Mouse (Mus musculus) stomach, postnatal 0 days (tissue): ENCODE data around the gene Armcx6. TPM values are rescaled to one million over a fixed set of nuclear protein-coding genes. Genes with fewer than 3 reads are reported as not detected.
A peak's percentile ranks its signal among the peaks of the same experiment; 100 is the strongest.

Source experiments
- ATAC-seq: fragments of 200-750 bp; cut with Nextera tagmentation; 2 replicates; pipeline ENCODE4 v1.8.0; 2017; ENCODE audit not compliant: low FRiP score, low TSS enrichment
- DNase-seq: peaks from one replicate; pipeline ENCODE4 v3.0.0-alpha.2; 2016; ENCODE audit warnings: low spot score
- H3K27ac ChIP-seq: fragments of 300-500 bp; sonication (generic); replicated peaks from 2 replicates; pipeline ENCODE4 v1.5.1; 2014; ENCODE audit warnings: mild to moderate bottlenecking, control low read depth
- H3K27me3 ChIP-seq: fragments of 300-500 bp; sonication (generic); 2 replicates; pipeline ENCODE4 v1.6.1; 2014; ENCODE audit warnings: low read length; ENCODE audit not compliant: control insufficient read depth, insufficient read depth
- H3K36me3 ChIP-seq: fragments of 300-500 bp; sonication (generic); 2 replicates; pipeline ENCODE4 v1.6.1; 2014; ENCODE audit warnings: low read length, mixed read lengths; ENCODE audit not compliant: control insufficient read depth, insufficient read depth
- H3K4me1 ChIP-seq: fragments of 300-500 bp; sonication (generic); replicated peaks from 2 replicates; pipeline ENCODE4 v1.6.1; 2014; ENCODE audit warnings: antibody characterized with exemption; ENCODE audit not compliant: control insufficient read depth, insufficient read depth
- H3K4me2 ChIP-seq: fragments of 300-500 bp; sonication (generic); replicated peaks from 2 replicates; pipeline ENCODE4 v1.6.1; 2014; ENCODE audit warnings: low read depth, mild to moderate bottlenecking, control low read depth, moderate library complexity
- H3K4me3 ChIP-seq: fragments of 300-500 bp; sonication (generic); 2 replicates; pipeline ENCODE4 v1.5.1; 2014; ENCODE audit warnings: low read depth, low read length, control low read depth
- H3K9ac ChIP-seq: fragments of 300-500 bp; sonication (generic); 2 replicates; pipeline ENCODE4 v1.6.1; 2014; ENCODE audit warnings: mild to moderate bottlenecking, low read length, control low read depth, mixed read lengths
- H3K9me3 ChIP-seq: fragments of 300-500 bp; sonication (generic); 2 replicates; pipeline ENCODE4 v1.6.1; 2016; ENCODE audit warnings: low read length; ENCODE audit not compliant: control insufficient read depth
- CTCF ChIP-seq: IDR thresholded peaks from 2 replicates; pipeline ENCODE4 v1.5.1; 2016; ENCODE audit warnings: antibody characterized with exemption, low read depth, mild to moderate bottlenecking, moderate library complexity
- EP300 ChIP-seq: optimal IDR thresholded peaks from 2 replicates; pipeline ENCODE3; 2016; ENCODE audit warnings: antibody characterized with exemption
- WGBS: fragments of 180-500 bp; shearing (Covaris S2); extraction: QIAGEN DNeasy Blood & Tissue Kit; methylation state at CpG from one replicate; pipeline ENCODE4 v1.1.7; 2014; 5-methylcytosine and 5-hydroxymethylcytosine counted together
- polyA plus RNA-seq: library from polyadenylated mRNA; unstranded; fragments of >200 nt; fragmentation: Nextera tagmentation; extraction: Ambion mirVana; gene quantifications from 2 replicates; pipeline ENCODE4 v1.2.1, GENCODE M21; 2015

Armcx6 gene
- polyA plus RNA-seq, 1 experiment from 2014 or later: 8.7 TPM

- no peak for DNase-seq
- WGBS: 31% methylated on average over 4 of the region's 4 CpGs
- no peak overlapping the region for H3K4me2 ChIP-seq
Measured at GRCm38 (mm10) chrX:134752584-134752983, 1.4 kb upstream of the Armcx6 start.

GRCm38 (mm10) chrX:134751910-134752309 is 693 bp upstream of the Armcx6 start:
- Histone ChIP-seq H3K27ac (no peak overlapping the region), H3K9me3 (no peaks in the 10 kb centered on the region), H3K36me3 (no peaks in the 10 kb centered on the region), H3K4me1 (no peaks in the 10 kb centered on the region), H3K4me3 (no peak overlapping the region), H3K27me3 (no peaks in the 10 kb centered on the region), H3K9ac (no peak overlapping the region), H3K4me2 (no peak overlapping the region)
- DNase-seq: no peak
- no peak for ATAC-seq
- 32% methylated on average over 2 of the region's 2 CpGs for WGBS
- no peak for TF ChIP-seq EP300
- TF ChIP-seq CTCF: no peak

More at GRCm38 (mm10) chrX:134752584-134752983, 1.4 kb upstream of the Armcx6 start:
- Histone ChIP-seq H3K9ac (no peak overlapping the region), H3K9me3 (no peaks in the 10 kb centered on the region), H3K4me3 (no peak overlapping the region), H3K36me3 (no peaks in the 10 kb centered on the region), H3K4me1 (no peaks in the 10 kb centered on the region), H3K27me3 (no peaks in the 10 kb centered on the region), H3K27ac (no peak overlapping the region)
- no peak for ATAC-seq
- no peak for TF ChIP-seq EP300
- TF ChIP-seq CTCF: no peak

GRCm38 (mm10) chrX:134746459-134746858 is 4.8 kb downstream of the Armcx6 start:
- DNase-seq: peak; percentile 38
- peak; percentile 69 for ATAC-seq

GRCm38 (mm10) chrX:134741862-134742261 is 9.4 kb downstream of the Armcx6 start:
- TF ChIP-seq EP300 (no peak), CTCF (no peak)
- Histone ChIP-seq H3K4me3 (no peak overlapping the region), H3K4me2 (no peak overlapping the region), H3K36me3 (no peaks in the 10 kb centered on the region), H3K27ac (no peak overlapping the region), H3K9ac (no peak overlapping the region), H3K9me3 (no peaks in the 10 kb centered on the region), H3K27me3 (no peaks in the 10 kb centered on the region), H3K4me1 (no peaks in the 10 kb centered on the region)
- ATAC-seq (no peak), DNase-seq (no peak)
- 60% methylated on average over 5 of the region's 5 CpGs for WGBS

More at GRCm38 (mm10) chrX:134746459-134746858, 4.8 kb downstream of the Armcx6 start:
- Histone ChIP-seq H3K36me3 (no peaks in the 10 kb centered on the region), H3K27me3 (no peaks in the 10 kb centered on the region), H3K4me2 (no peak overlapping the region), H3K9ac (no peak overlapping the region), H3K4me3 (no peak overlapping the region), H3K9me3 (no peaks in the 10 kb centered on the region), H3K4me1 (no peaks in the 10 kb centered on the region), H3K27ac (no peak overlapping the region)
- WGBS: 20% methylated on average over 5 of the region's 5 CpGs
- TF ChIP-seq CTCF (peak; percentile 81), EP300 (no peak)

- no peaks in the 10 kb centered on the region for H3K9me3 ChIP-seq
- H3K36me3 ChIP-seq: no peaks in the 10 kb centered on the region
- no peak overlapping the region for H3K4me3 ChIP-seq
- TF ChIP-seq EP300: no peak
- no peak for TF ChIP-seq CTCF
- no peak overlapping the region for H3K27ac ChIP-seq
- no peaks in the 10 kb centered on the region for H3K4me1 ChIP-seq
- H3K4me2 ChIP-seq: no peak overlapping the region
- ATAC-seq (no peak), DNase-seq (no peak)
- no peaks in the 10 kb centered on the region for H3K27me3 ChIP-seq
- 61% methylated on average over 4 of the region's 4 CpGs for WGBS
- H3K9ac ChIP-seq: no peak overlapping the region
Measured at GRCm38 (mm10) chrX:134739160-134739559, 12.1 kb downstream of the Armcx6 start.

DNA sequence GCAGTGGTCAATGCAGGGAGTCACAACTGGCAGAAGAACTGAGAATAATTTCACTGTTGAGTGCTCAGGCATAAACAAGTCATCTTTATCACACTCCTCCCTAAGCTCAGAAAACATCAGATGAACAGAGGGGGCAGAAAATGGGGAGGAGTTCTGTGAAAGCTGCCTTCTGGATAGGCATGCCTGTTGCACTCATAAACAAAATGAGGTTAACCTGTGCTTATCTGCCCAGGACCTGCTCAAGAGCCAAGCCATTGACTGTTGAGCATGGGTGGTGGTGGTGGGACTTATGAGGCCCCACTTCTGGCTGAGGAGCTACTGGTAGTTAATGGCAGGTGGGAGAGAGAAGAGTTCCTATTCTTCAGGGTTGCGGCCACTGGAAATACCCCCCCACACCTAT is 13.4 kb downstream of the Armcx6 start:
- Histone ChIP-seq H3K4me2 (no peak overlapping the region), H3K9ac (no peak overlapping the region), H3K27me3 (no peaks in the 10 kb centered on the region), H3K9me3 (no peaks in the 10 kb centered on the region), H3K4me1 (no peaks in the 10 kb centered on the region), H3K27ac (no peak overlapping the region), H3K36me3 (no peaks in the 10 kb centered on the region), H3K4me3 (no peak overlapping the region)
- 90% methylated on average over 1 of the region's 1 CpGs for WGBS
- TF ChIP-seq CTCF (no peak), EP300 (no peak)
- DNase-seq: no peak
- ATAC-seq: no peak
